Mouse (Mus musculus): ENCODE results near the gene Bicc1.

Bicc1 gene

DNA sequence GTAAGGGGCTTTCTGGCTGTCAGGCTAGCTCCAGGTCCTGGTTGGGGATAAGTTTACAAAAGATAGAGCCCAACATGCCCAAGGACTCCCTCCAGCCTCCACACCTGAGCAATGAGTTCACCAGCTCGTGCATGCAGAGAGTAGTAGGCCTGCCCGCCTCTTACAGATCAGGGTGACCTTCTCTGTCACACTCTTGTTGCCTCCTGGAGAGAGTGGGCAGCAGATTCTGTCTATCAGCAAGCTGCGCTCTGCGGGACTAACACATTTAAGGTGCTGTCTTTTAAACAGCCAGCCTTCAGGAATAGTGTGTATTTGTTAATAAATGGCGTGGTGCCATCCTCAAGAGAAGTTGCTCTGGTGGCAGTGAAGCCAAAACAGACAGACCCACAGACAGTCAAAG is 101.4 kb downstream of the Bicc1 start:
- in situ Hi-C loops (cut with MseI, MboI), result no loop called here

DNA sequence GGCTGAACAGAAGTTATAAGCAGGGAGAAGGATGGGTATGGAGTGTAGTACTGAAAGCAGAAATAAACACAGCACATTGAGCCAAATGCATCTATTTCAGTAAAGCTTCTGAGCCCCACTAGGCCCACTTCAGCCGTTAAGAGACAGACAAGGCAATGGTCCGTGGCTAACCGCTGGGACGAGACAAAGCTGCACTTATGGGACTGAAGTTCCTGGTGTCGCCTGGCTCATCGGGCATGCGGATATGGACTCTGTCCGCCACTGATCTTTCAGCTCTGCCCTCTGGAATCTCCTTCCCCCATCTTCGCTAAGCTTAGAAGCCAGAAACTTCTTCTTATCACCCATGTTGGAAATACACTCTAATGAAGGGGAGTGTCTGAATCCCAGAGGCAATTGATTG is 106.8 kb downstream of the Bicc1 start:
- in situ Hi-C loops (cut with MseI, MboI), result no loop called here

GRCm38 (mm10) chr10:71052208-71052607 is 107.3 kb downstream of the Bicc1 start:
- in situ Hi-C loops (cut with MseI, MboI), result no loop called here

DNA sequence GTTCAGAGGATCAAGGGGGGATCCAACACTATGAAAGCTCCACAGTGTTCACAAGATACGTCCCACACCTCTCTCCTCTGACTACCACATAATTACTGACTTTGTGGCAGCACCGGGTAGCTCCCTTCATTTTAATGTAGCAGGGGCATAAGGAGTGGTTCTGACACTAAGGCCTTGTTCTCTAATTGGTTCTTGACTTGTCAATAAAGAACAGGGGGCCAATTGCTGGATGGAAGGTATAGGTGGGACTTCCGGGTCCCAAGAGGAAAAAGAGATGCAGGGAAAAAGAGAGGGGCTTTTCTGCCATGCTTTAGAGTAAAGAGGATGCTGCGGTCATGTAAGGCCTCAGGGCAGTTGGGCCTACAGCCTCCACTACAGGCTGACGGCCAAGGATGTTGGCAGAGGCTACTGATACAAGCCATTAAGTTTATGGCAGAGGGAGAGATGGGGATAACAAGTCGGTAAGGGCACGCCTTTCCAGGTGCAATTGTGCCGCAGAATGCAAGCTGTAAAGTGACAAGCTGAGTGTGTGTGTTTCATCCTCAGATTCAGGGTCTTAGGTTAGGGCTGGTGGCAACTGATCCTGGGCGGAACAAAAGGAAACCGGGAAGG is 108.7 kb downstream of the Bicc1 start:
- in situ Hi-C loops (cut with MseI, MboI), result no loop called here

GRCm38 (mm10) chr10:71049294-71049693 is 110.2 kb downstream of the Bicc1 start:
- in situ Hi-C loops (cut with MseI, MboI), result no loop called here

GRCm38 (mm10) chr10:71044410-71044809 is 115.1 kb downstream of the Bicc1 start:
- in situ Hi-C loops (cut with MseI, MboI), result no loop called here

DNA sequence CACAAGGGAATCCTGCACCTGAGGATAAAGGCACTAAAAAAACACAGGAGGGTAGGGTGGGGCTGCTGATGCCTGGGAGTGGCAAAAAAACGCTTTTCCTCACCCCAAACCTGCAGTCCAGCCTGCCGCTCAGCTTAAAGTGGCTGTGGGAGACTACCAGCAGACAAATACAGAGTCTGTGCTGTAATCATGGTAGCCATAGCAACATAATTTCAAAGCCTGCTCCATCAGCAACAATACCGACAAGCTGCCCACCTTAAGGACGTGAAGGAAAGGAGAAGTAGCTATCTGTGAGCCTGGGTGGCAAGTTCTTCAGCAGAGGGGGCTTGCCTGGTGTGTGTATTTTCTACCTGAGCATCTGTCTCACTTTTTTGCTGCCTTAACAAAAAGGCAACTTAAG is 117.6 kb downstream of the Bicc1 start:
- in situ Hi-C loops (cut with MseI, MboI), result no loop called here

DNA sequence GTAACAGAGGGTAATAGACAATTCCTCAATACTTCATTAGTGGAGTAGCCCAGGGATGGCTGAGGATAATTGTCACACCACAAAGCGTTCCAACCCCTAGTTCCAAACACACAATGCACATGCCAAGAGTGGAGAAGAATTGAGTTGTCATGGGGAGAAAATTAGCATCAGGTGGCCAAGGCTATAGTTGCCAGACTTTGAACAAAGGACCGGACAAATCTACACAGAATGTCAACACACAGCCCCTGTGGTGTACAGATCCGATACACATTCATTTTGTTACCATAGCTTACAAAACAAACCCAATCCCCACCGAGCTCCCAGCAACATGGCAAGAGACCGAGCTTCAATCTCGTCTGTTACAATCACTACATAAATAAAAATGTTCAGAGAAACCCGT is 123.0 kb downstream of the Bicc1 start:
- in situ Hi-C loops (cut with MseI, MboI), result no loop called here

GRCm38 (mm10) chr10:71028996-71029395 is 130.5 kb downstream of the Bicc1 start:
- in situ Hi-C loops (cut with MseI, MboI), result no loop called here

GRCm38 (mm10) chr10:71028066-71028844 is 131.2 kb downstream of the Bicc1 start:
- in situ Hi-C loops (cut with MseI, MboI), result no loop called here

- in situ Hi-C loops (cut with MseI, MboI), result no loop called here
These were observed 134.2 kb downstream of the Bicc1 start for GRCm38 (mm10) chr10:71025131-71025894.

DNA sequence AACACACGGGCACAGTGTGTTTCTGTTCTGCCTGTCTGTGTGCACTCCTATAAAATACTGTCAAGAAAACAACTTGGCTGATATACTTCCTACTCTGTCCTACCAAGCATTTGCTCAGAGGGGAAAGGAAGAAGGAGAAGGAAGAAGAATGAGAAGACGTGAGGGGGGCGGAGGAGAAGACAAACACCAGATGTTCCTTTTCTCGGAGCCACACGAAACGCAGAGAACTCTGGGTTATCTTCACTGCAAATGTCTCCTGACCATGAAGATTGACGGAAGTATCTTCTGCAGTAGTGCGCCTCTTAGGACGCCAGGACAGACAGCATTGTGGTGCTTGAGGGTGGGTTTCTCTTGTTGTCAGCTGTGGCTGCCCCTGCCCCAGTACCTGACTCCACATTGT is 134.8 kb downstream of the Bicc1 start:
- in situ Hi-C loops (cut with MseI, MboI), result no loop called here

DNA sequence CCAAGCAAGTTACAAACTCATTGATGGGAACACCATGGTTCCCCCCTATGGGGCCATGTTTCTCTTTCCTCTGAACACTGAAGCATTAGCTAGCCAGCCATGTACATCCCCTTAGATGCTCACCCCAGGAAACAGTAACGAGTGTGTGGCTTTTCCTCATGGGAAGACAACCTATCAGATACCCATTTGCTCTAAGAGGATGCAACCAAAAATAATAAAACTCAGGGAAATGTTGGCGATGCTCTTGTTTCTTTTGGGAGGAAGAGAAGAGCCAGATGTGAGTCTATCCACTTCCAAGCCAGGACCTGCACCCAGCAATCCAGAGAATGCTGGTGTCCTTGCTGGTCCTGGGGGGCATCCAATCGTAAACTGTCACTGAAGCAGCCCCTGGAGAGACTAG is 136.0 kb downstream of the Bicc1 start:
- in situ Hi-C loops (cut with MseI, MboI), result no loop called here

DNA sequence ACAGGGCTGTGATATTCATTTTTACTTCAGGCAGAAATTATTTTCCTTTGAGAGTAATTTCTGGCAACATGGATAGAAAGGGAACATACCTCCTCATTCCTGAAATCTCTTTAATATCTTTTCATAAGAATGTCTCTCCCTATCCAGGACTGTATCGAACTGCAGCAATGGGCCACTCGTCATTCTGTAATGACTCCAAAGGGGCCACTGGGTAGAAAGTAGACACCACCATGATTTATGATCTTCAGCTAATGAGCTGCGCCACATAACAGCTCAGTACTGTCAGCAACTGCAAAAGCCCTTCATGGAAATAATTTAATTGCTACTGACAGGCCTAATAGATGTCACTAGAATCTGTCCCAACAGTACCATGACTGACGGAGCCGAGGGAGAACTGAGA is 139.0 kb downstream of the Bicc1 start:
- in situ Hi-C loops (cut with MseI, MboI), result no loop called here

GRCm38 (mm10) chr10:71019836-71020235 is 139.7 kb downstream of the Bicc1 start:
- in situ Hi-C loops (cut with MseI, MboI), result no loop called here

DNA sequence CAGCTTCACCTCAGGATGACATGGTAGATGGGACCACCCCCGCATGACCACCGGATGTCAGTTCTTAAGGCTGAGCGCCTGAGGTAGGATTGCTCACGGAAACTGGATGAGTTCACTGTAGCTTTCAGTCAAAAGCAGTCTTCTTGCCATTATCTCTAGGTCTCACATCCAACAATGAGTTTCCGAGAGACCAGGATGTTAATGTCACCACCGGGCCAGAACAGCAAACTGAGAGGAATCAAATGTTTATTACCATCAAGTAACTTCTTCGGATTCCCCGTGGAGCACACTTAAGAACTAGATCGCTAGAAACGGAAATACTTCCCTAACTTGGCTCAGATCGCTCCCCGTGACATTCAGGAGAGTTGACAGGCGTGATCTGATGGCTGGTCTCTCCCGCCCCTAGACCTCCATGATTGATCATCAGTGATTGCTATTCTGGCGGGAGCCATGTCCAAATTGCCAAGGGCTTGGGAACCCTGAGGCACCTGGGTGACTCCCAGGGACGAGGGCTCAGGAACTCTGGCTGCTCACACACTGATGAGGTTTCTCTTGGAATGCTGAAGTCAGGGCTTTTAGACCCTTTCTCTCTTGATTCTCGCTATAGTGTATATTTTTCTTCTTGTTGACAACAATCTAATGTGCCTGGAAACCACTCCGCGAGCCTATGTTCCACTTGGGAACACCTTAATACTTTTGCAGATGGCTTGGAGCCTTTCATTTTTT is 149.6 kb downstream of the Bicc1 start:
- in situ Hi-C loops (cut with MseI, MboI), result no loop called here

DNA sequence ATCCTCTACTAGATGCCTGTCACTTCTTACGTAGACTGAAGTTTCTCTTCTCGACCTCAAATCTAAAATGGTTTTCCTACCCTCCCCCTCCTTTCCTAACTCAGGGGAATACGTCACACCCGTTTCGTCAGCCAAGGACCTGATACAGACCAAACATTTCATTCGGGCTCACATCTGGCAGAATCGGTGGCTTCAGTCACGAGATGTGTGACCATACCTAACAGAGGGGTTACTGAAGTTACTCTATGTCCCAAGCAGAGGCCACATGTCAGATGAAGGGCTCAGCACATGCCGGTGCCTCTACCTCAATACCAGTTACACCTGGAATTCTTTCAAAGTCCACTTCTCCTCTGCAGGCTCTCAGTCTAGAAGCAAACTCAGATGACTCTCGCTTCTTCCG is 150.8 kb downstream of the Bicc1 start:
- in situ Hi-C loops (cut with MseI, MboI), result no loop called here

DNA sequence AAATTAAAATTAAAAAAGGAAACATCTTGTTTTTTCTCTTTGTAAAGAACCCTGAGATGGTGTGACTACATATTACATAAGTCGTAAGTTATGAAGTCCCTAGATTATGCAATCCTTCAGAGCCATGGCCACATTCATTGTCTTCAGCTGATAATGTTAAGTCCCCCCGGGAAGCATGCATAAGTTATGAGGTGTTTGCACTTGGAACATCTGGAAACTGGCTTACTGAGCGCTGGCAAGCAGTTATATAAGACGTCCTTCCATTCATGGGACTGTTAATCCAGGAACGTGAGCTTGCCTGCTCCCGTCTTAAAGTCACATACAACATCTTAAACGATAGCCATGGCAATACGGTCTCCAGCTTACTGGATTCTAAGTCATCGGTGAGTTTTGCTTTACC is 151.5 kb downstream of the Bicc1 start:
- in situ Hi-C loops (cut with MseI, MboI), result no loop called here

- in situ Hi-C loops (cut with MseI, MboI), result no loop called here
These were observed 152.0 kb downstream of the Bicc1 start for GRCm38 (mm10) chr10:71007516-71007915.

GRCm38 (mm10) chr10:71007001-71007400 is 152.5 kb downstream of the Bicc1 start:
- in situ Hi-C loops (cut with MseI, MboI), result no loop called here

GRCm38 (mm10) chr10:71002871-71003270 is 156.6 kb downstream of the Bicc1 start:
- in situ Hi-C loops (cut with MseI, MboI), result no loop called here

- in situ Hi-C loops (cut with MseI, MboI), result no loop called here
These were observed 157.3 kb downstream of the Bicc1 start for GRCm38 (mm10) chr10:71002186-71002585.
